Mouse (Mus musculus): Measurements from ENCODE around the gene Amer3. TPM values are rescaled to one million over a fixed set of nuclear protein-coding genes. Genes with fewer than 3 reads are reported as not detected.

Amer3 gene
- not detected for polyA plus RNA-seq (2017; shearing (Covaris generic))

DNA sequence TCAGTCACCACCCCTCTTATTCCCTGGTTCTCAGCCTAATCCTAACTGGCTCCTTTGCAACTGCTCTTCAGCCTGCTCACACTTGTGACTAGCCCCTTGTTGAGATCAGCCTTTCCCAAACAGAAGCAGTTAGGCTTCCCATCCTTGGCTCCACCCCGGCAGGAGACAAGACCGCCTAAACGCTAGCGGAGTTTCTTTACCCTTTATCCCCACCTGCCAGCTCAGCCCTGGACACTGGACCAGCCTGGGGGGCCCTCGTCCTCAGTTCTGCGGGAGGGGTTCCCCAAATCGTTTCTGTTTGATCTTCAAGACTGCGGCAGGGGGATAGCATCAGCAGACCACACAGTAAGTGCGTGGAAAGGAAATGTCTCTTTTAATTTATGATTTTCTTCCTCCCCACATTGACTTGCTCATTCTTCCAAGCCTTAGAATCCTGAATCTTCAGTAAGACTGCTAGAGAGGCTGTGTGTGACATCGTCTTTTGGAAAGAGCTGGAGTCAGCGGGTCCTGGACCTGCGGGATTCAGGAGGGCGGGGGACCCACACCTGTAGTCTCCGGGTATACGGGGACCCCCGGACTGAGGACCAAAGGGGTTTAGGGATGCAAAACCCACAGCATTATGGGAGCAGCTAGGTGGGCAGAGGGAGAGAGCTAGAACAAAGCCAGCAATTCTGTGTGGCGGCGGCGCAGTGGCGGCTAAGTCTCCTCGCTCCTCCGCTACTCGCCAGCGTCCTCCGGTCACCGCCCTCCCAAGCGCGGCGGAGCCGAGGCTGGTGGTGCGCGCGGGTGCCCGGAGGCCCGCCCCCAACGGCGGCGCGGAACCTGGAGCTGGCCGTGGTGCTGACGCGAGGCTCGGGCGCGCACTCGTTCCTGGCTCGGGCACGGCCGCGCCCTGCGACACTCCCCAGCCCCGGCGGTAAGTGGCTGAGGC, at the start of gene Amer3:
Gene Amer3 (plus strand): TSS at position 807 of the 931 bp plus-strand sequence.

DNA sequence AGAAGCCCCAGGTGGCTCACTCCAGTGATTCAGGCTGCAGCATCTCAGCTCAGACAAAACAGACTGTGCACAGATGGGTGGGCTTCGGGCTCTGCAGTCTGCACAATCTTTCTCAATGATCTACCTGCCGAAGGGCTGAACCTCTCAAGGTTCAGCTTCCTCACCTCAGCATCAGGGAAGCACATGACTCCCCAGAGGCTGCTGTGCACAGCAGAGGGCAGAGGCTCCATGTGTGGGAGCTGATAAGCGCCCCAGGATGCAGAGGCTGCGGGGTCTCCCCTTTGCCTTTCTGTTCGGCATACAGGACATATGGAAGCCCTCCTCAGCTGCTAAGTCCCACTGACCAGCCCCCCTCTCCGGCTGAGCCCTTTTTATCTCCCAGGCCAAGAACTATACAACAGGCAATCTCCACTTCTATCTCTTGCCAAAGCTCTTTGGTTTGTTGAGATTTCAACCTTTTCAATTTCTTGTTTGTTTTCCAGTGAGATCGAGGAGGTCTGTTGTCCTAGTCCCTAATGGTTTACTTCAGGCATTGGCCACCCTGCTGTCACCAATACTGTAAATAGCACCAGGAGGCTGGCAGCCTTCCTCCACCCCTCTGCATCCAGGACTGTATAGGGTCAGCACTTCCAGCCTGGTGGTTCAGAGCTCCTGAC, 44.3 kb upstream of the Amer3 start, which contains the start of gene Cfc1:
Gene Cfc1 (plus strand): TSS at position 606 of the 656 bp plus-strand sequence.

GRCm38 (mm10) chr1:34560843-34561242, 18.6 kb upstream of the Amer3 start, which contains the start of gene Prss40:
Prss40 (minus strand) TSS chr1:34560943.

Other genes with a start within 250 kb of the Amer3 start
- gene Ccdc115, start 140.0 kb upstream of the Amer3 start, polyA plus RNA-seq (2017; shearing (Covaris generic)): 38.1 TPM
- 130 TPM for gene Imp4, start 139.8 kb upstream of the Amer3 start, polyA plus RNA-seq (2017; shearing (Covaris generic))
- 202 TPM for gene Ptpn18, start 119.9 kb upstream of the Amer3 start, polyA plus RNA-seq (2017; shearing (Covaris generic))
- not detected for gene Prss39, start 81.2 kb upstream of the Amer3 start, polyA plus RNA-seq (2017; shearing (Covaris generic))
- not detected for gene Cfc1, start 44.0 kb upstream of the Amer3 start, polyA plus RNA-seq (2017; shearing (Covaris generic))
- not detected for gene Prss40, start 18.7 kb upstream of the Amer3 start, polyA plus RNA-seq (2017; shearing (Covaris generic))

All from naive thymus-derived CD4-positive, alpha-beta T cell, adult 5 months (primary cell).